Mouse (Mus musculus) forebrain, embryonic 11.5 days (tissue): ENCODE data around the gene Mtg2. TPM values are rescaled to one million over a fixed set of nuclear protein-coding genes. Genes with fewer than 3 reads are reported as not detected.

ENCODE experiments used
- ATAC-seq: fragments of 200-750 bp; cut with Nextera tagmentation; replicated peaks from 2 replicates; pipeline ENCODE4 v1.8.0; 2017; ENCODE audit warnings: moderate TSS enrichment; ENCODE audit not compliant: low FRiP score
- DNase-seq: peaks from one replicate; pipeline ENCODE4 v3.0.0-alpha.2; 2017; ENCODE audit warnings: low spot score
- H3K27ac ChIP-seq: fragments of 300-500 bp; sonication (generic); 2 replicates; pipeline ENCODE4 v1.5.1; 2014; ENCODE audit warnings: low read depth, low read length
- H3K27me3 ChIP-seq: fragments of 300-500 bp; sonication (generic); 2 replicates; pipeline ENCODE4 v1.6.1; 2014; ENCODE audit warnings: mild to moderate bottlenecking, low read length, mixed read lengths; ENCODE audit not compliant: control insufficient read depth, insufficient read depth
- H3K36me3 ChIP-seq: fragments of 300-500 bp; sonication (generic); 2 replicates; pipeline ENCODE4 v1.6.1; 2014; ENCODE audit warnings: mild to moderate bottlenecking, low read length, moderate library complexity, mixed read lengths; ENCODE audit not compliant: control insufficient read depth, insufficient read depth
- H3K4me1 ChIP-seq: fragments of 300-500 bp; sonication (generic); replicated peaks from 2 replicates; pipeline ENCODE4 v1.6.1; 2014; ENCODE audit warnings: low read length, mixed read lengths; ENCODE audit not compliant: control insufficient read depth, insufficient read depth
- H3K4me2 ChIP-seq: fragments of 300-500 bp; sonication (generic); 2 replicates; pipeline ENCODE4 v1.6.1; 2014; ENCODE audit warnings: low read depth, mild to moderate bottlenecking, low read length, moderate library complexity, mixed read lengths; ENCODE audit not compliant: severe bottlenecking
- H3K4me3 ChIP-seq: fragments of 300-500 bp; sonication (generic); 2 replicates; pipeline ENCODE4 v1.5.1; 2014; ENCODE audit warnings: low read depth, low read length
- H3K9ac ChIP-seq: fragments of 300-500 bp; sonication (generic); 2 replicates; pipeline ENCODE4 v1.6.1; 2014; ENCODE audit warnings: low read length
- H3K9me3 ChIP-seq: fragments of 300-500 bp; sonication (generic); 2 replicates; pipeline ENCODE4 v1.6.1; 2016; ENCODE audit warnings: low read length, mixed read lengths; ENCODE audit not compliant: control insufficient read depth
- WGBS: fragments of 180-500 bp; shearing (Covaris S2); extraction: QIAGEN DNeasy Blood & Tissue Kit; methylation state at CpG from one replicate; pipeline ENCODE4 v1.1.7; 2014; 5-methylcytosine and 5-hydroxymethylcytosine counted together
- polyA plus RNA-seq: library from polyadenylated mRNA; unstranded; fragments of >200 nt; fragmentation: Nextera tagmentation; extraction: Ambion mirVana; gene quantifications from 2 replicates; pipeline ENCODE4 v1.2.1, GENCODE M21; 2014

The Mtg2 gene
- polyA plus RNA-seq, 1 experiment from 2014 or later, result 32.3 TPM

DNA sequence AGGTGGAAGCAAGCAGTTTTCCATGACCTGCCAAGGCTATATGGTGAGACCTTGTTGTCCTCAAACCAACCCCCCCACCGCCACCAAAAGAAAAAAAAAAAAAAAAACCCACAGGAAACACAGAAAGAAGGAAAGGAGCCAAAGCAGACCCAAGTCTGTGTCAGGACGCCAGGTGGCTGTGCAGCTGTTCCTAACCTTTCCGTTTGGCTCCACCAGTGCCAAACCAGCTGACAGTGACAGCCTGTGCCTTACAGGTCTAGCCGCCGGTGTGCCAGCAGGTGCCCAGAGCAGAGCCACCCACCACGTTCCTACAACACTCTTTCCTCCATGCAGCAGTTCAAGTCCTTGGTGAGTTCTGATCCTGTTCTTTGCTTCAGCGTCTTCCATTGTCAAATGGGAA is 2.5 kb downstream of the Mtg2 start:
- Histone ChIP-seq H3K4me2 (no peak overlapping the region), H3K9ac (no peak overlapping the region), H3K27me3 (no peaks in the 10 kb centered on the region), H3K4me1 (peaks cover 7% of the 10 kb centered on the region; the same call in 1 of the 2 replicates), H3K4me3 (no peak overlapping the region), H3K36me3 (no peaks in the 10 kb centered on the region; the same call in 1 of the 2 replicates), H3K27ac (no peak overlapping the region), H3K9me3 (no peaks in the 10 kb centered on the region)
- ATAC-seq (no peak), DNase-seq (no peak)
- 85% methylated on average over 7 of the region's 7 CpGs for WGBS

GRCm38 (mm10) chr2:180077622-180078021 is 7.2 kb downstream of the Mtg2 start:
- H3K27ac ChIP-seq, result no peak overlapping the region
- no peak overlapping the region for H3K4me2 ChIP-seq
- no peak for DNase-seq
- H3K9me3 ChIP-seq, result no peaks in the 10 kb centered on the region
- no peaks in the 10 kb centered on the region; the same call in 1 of the 2 replicates for H3K36me3 ChIP-seq
- H3K9ac ChIP-seq, result no peak overlapping the region
- no peaks in the 10 kb centered on the region for H3K27me3 ChIP-seq
- no peaks in the 10 kb centered on the region for H3K4me1 ChIP-seq
- no peak for ATAC-seq
- WGBS, result 71% methylated on average over 3 of the region's 3 CpGs
- no peak overlapping the region for H3K4me3 ChIP-seq

- 95% methylated on average over 8 of the region's 8 CpGs for WGBS
- Histone ChIP-seq H3K9me3 (no peaks in the 10 kb centered on the region), H3K4me3 (no peak overlapping the region), H3K4me1 (no peaks in the 10 kb centered on the region), H3K4me2 (no peak overlapping the region), H3K27ac (no peak overlapping the region), H3K27me3 (no peaks in the 10 kb centered on the region), H3K36me3 (no peaks in the 10 kb centered on the region; the same call in 1 of the 2 replicates), H3K9ac (no peak overlapping the region)
- no peak for ATAC-seq
- no peak for DNase-seq
Measured at GRCm38 (mm10) chr2:180080680-180081079, 10.3 kb downstream of the Mtg2 start.

DNA sequence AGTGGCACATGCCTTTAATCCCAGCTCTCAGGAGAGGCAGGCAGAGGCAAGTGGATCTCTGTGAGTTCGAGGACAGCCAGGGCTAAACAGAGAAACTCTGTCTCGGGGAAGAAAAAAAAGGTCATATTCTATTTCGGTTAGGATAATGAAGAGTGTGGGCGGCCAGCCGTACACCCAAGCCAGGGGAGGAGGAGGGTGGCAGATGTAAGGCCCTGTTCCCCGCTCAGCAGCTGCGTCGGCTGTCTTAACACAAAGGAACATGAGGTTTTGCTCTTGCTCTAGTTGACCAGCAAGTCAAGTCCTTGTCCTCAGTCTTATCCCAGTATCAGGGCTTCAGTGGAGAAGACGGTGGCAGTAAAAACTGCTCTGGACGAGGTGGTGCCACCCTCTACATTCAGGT is 12.7 kb downstream of the Mtg2 start:
- Histone ChIP-seq H3K4me2 (no peak overlapping the region), H3K9ac (no peak overlapping the region), H3K4me3 (no peak overlapping the region), H3K9me3 (no peaks in the 10 kb centered on the region), H3K27me3 (no peaks in the 10 kb centered on the region), H3K4me1 (no peaks in the 10 kb centered on the region), H3K36me3 (no peaks in the 10 kb centered on the region; the same call in 1 of the 2 replicates), H3K27ac (no peak overlapping the region)
- ATAC-seq (no peak), DNase-seq (no peak)
- 91% methylated on average over 10 of the region's 10 CpGs for WGBS

GRCm38 (mm10) chr2:180084565-180084964 is 14.2 kb downstream of the Mtg2 start:
- no peak overlapping the region for H3K4me2 ChIP-seq
- H3K27me3 ChIP-seq, result no peaks in the 10 kb centered on the region
- ATAC-seq, result no peak
- no peak overlapping the region for H3K27ac ChIP-seq
- no peaks in the 10 kb centered on the region; the same call in 1 of the 2 replicates for H3K36me3 ChIP-seq
- no peak for DNase-seq
- H3K9ac ChIP-seq, result no peak overlapping the region
- H3K9me3 ChIP-seq, result no peaks in the 10 kb centered on the region
- WGBS, result 50% methylated on average over 3 of the region's 3 CpGs
- no peaks in the 10 kb centered on the region for H3K4me1 ChIP-seq
- no peak overlapping the region for H3K4me3 ChIP-seq

GRCm38 (mm10) chr2:180085926-180086636 is 15.7 kb downstream of the Mtg2 start:
- no peak for DNase-seq
- H3K9me3 ChIP-seq, result no peaks in the 10 kb centered on the region
- no peak overlapping the region for H3K4me2 ChIP-seq
- H3K36me3 ChIP-seq, result no peaks in the 10 kb centered on the region; the same call in 1 of the 2 replicates
- H3K27me3 ChIP-seq, result no peaks in the 10 kb centered on the region
- no peak for ATAC-seq
- no peak overlapping the region for H3K4me3 ChIP-seq
- no peaks in the 10 kb centered on the region for H3K4me1 ChIP-seq
- H3K27ac ChIP-seq, result no peak overlapping the region
- H3K9ac ChIP-seq, result no peak overlapping the region
- 77% methylated on average over 16 of the region's 16 CpGs for WGBS

DNA sequence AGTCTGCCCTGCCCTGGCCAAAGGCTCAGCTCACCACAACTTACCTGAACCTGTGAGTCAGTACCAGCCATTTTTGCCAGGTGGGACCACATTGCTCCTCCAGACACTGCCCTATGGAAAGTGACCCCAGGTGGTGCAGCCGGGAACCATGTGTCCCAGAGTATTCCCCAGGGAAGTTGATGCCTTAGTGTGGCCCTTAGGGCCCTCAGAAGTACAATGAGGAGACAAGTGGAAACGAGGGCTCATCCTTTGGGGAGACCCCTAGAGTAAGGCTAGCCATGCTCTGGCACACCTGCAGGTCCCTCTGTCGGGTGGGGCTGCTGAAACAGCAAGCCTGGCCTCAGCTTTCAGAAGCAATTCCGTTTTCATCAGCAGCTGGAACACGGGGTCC is 16.2 kb downstream of the Mtg2 start:
- Histone ChIP-seq H3K4me1 (no peaks in the 10 kb centered on the region), H3K9me3 (no peaks in the 10 kb centered on the region), H3K4me3 (no peak overlapping the region), H3K36me3 (no peaks in the 10 kb centered on the region; the same call in 1 of the 2 replicates), H3K27me3 (no peaks in the 10 kb centered on the region), H3K27ac (no peak overlapping the region), H3K9ac (no peak overlapping the region), H3K4me2 (no peak overlapping the region)
- DNase-seq (no peak), ATAC-seq (no peak)
- WGBS, result 85% methylated on average over 5 of the region's 5 CpGs

DNA sequence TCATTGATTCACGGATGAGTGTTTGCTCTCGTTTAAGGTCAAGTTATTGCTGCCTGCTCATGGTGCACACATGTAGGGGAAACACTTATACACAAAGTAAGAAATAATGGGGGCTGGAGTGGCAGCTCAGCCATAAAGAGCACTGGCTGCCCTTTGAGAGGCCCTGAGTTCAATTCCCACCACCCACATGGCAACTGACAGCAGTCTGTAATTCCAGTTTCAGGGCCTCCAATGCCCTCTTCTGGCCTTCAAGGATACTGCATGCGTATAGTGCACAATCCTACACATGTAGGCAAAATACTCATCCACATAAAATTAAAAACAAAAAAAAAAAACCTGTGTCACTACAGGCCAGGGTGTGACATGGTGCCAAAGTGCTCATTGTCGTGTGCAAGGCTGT is 17.1 kb downstream of the Mtg2 start:
- no peaks in the 10 kb centered on the region for H3K4me1 ChIP-seq
- no peak overlapping the region for H3K27ac ChIP-seq
- H3K9me3 ChIP-seq, result no peaks in the 10 kb centered on the region
- DNase-seq (no peak), ATAC-seq (no peak)
- H3K4me3 ChIP-seq, result no peak overlapping the region
- WGBS, result 93% methylated on average over 4 of the region's 4 CpGs
- H3K36me3 ChIP-seq, result no peaks in the 10 kb centered on the region; the same call in 1 of the 2 replicates
- no peaks in the 10 kb centered on the region for H3K27me3 ChIP-seq
- no peak overlapping the region for H3K4me2 ChIP-seq
- H3K9ac ChIP-seq, result no peak overlapping the region

GRCm38 (mm10) chr2:180090285-180090684 is 19.9 kb downstream of the Mtg2 start:
- no peak overlapping the region for H3K9ac ChIP-seq
- 73% methylated on average over 11 of the region's 11 CpGs for WGBS
- H3K4me2 ChIP-seq, result no peak overlapping the region
- no peak overlapping the region for H3K4me3 ChIP-seq
- no peak for DNase-seq
- no peaks in the 10 kb centered on the region for H3K4me1 ChIP-seq
- no peak for ATAC-seq
- no peaks in the 10 kb centered on the region for H3K27me3 ChIP-seq
- no peaks in the 10 kb centered on the region; the same call in 1 of the 2 replicates for H3K36me3 ChIP-seq
- H3K9me3 ChIP-seq, result no peaks in the 10 kb centered on the region
- H3K27ac ChIP-seq, result no peak overlapping the region
